Mouse (Mus musculus) thymus, adult 2 months (tissue): ENCODE data around the gene Dnah1. TPM values are rescaled to one million over a fixed set of nuclear protein-coding genes. Genes with fewer than 3 reads are reported as not detected.

Experiments
- DNase-seq: peaks from one replicate; pipeline ENCODE4 v3.0.0; 2021
- H3K27ac ChIP-seq: fragments of 200-500 bp; 2 replicates; pipeline ENCODE4 v1.5.1; 2012; ENCODE audit warnings: low read length, control low read depth; ENCODE audit not compliant: control insufficient read depth, insufficient read depth
- H3K27me3 ChIP-seq: fragments of 200-500 bp; 2 replicates; pipeline ENCODE4 v1.6.1; 2012; ENCODE audit warnings: mild to moderate bottlenecking, low read length, moderate library complexity, mixed read lengths; ENCODE audit not compliant: control insufficient read depth, insufficient read depth
- H3K36me3 ChIP-seq: fragments of 200-500 bp; 2 replicates; pipeline ENCODE4 v1.6.1; 2012; ENCODE audit warnings: mild to moderate bottlenecking, low read length, moderate library complexity; ENCODE audit not compliant: control insufficient read depth, insufficient read depth
- H3K4me1 ChIP-seq: fragments of 200-500 bp; replicated peaks from 2 replicates; pipeline ENCODE4 v1.6.1; 2012; ENCODE audit warnings: low read length; ENCODE audit not compliant: control insufficient read depth, insufficient read depth
- H3K4me3 ChIP-seq: fragments of 200-500 bp; 2 replicates; pipeline ENCODE4 v1.5.1; 2012; ENCODE audit warnings: mild to moderate bottlenecking, low read length, control low read depth, moderate library complexity; ENCODE audit not compliant: control insufficient read depth, insufficient read depth
- CTCF ChIP-seq: fragments of 200-500 bp; IDR thresholded peaks from 2 replicates; pipeline ENCODE4 v1.5.1; 2012; ENCODE audit warnings: mild to moderate bottlenecking, control low read depth, low read length, moderate library complexity, borderline replicate concordance; ENCODE audit not compliant: control insufficient read depth, poor library complexity, insufficient read depth; ENCODE audit errors: extremely low read depth
- POLR2A ChIP-seq: fragments of 200-500 bp; IDR thresholded peaks from 2 replicates; pipeline ENCODE4 v1.6.1; 2012; ENCODE audit warnings: mild to moderate bottlenecking, low read length, control low read depth, moderate library complexity; ENCODE audit not compliant: control insufficient read depth, poor library complexity, insufficient read depth; ENCODE audit errors: extremely low read depth
- WGBS: fragments of 180-500 bp; shearing (Covaris S2); methylation state at CpG from one replicate; pipeline ENCODE4 v1.1.7; 2018; 5-methylcytosine and 5-hydroxymethylcytosine counted together
- polyA plus RNA-seq: library from polyadenylated mRNA; depleted of rRNA; stranded (reverse); fragments of >200 nt; gene quantifications from 2 replicates; pipeline ENCODE4 v1.2.3, GENCODE M21; 2012

The Dnah1 gene
- polyA plus RNA-seq, 1 experiment: 0.39 TPM

DNA sequence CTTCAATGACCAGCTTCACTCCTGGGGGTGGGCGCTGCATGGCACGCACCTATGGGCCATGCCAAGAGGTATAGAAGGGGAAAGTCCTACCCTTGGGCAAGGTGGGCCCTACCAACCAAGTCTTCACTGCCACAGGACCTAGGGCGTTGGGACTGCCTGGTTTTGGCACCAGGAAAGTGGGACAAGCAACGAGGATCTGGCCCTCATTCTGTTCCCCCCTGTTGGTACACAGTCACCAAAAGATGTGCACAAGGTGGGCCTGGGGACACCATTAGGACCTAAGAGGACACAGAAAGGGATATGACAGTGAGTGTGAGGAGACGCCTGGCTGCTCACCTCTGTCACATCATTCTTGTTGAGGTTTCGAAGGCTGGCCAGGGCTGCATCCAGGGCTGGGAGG lies 52.6 kb downstream of the Dnah1 start:
- Histone ChIP-seq H3K4me1 (peaks cover 5% of the 10 kb centered on the region; the same call in 1 of the 2 replicates), H3K4me3 (no peak overlapping the region), H3K27me3 (no peaks in the 10 kb centered on the region), H3K27ac (no peak overlapping the region), H3K36me3 (no peaks in the 10 kb centered on the region)
- TF ChIP-seq CTCF: no peak
- no peak for TF ChIP-seq POLR2A
- no peak for DNase-seq
- 97% methylated on average over 6 of the region's 6 CpGs for WGBS

DNA sequence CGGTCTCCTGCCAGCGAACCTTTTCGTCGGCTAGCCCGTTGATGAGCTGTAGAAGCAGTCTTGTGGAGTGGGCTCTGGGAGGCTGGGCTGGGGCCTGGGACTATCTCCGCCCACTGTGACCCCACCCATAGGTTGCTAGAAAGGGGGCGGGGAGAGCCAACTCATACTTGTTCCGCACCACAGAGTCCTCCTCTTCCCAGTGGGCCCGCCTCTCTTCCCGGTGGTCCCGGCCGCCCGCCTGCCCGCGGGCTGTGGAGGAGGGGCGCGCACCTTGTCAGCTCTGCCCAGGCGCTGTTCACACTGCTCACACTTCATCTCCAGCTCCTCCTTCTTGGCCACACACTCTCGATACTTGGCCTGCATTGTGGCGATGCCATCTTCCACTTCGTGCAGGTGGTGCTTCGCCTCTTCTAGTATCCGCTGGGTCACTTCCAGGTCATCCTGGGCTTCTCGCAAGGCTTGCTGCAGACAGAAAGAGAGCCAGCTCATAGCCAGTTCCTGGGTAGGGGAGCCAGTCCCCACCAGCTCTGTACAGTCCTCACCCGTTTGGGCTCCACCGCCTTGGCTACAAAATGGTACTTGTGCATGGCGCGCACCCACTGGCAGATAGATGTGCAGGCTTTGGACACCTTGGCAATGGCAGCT lies 54.1 kb downstream of the Dnah1 start:
- H3K27me3 ChIP-seq: no peaks in the 10 kb centered on the region
- no peaks in the 10 kb centered on the region for H3K36me3 ChIP-seq
- peak; percentile 5 for DNase-seq
- H3K4me1 ChIP-seq: peaks cover 5% of the 10 kb centered on the region; the same call in 1 of the 2 replicates
- no peak overlapping the region for H3K27ac ChIP-seq
- H3K4me3 ChIP-seq: no peak overlapping the region
- TF ChIP-seq CTCF (no peak), POLR2A (no peak)
- 42% methylated on average over 28 of the region's 28 CpGs for WGBS

GRCm38 (mm10) chr14:31268301-31269001 lies 55.2 kb downstream of the Dnah1 start:
- H3K4me1 ChIP-seq: peaks cover 5% of the 10 kb centered on the region; the same call in 1 of the 2 replicates
- 91% methylated on average over 9 of the region's 9 CpGs for WGBS
- H3K36me3 ChIP-seq: no peaks in the 10 kb centered on the region
- no peak overlapping the region for H3K27ac ChIP-seq
- DNase-seq: no peak
- no peak for TF ChIP-seq CTCF
- TF ChIP-seq POLR2A: no peak
- no peaks in the 10 kb centered on the region for H3K27me3 ChIP-seq
- no peak overlapping the region for H3K4me3 ChIP-seq

DNA sequence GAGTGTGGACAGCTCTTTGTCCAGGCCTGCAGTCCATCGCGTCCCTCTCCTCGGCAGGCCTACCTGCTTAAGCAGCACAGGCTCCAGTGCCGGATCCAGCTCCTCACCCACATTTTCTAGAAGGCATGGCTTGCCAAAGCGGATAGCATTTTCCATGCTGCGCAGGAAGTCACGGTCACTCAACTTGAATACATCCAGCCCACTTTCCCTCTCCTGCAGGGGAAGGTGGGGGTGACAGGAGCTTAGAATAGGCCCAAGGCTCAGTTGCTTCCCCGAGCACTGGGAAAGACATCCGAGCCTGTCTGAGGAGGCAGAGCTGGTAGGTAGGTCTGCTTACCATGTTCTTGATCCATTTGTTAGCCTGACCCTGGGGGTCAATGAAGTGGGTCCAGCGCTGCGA lies 56.0 kb downstream of the Dnah1 start:
- peaks cover 5% of the 10 kb centered on the region; the same call in 1 of the 2 replicates for H3K4me1 ChIP-seq
- TF ChIP-seq CTCF: no peak
- TF ChIP-seq POLR2A: no peak
- no peak overlapping the region for H3K27ac ChIP-seq
- no peak for DNase-seq
- H3K27me3 ChIP-seq: no peaks in the 10 kb centered on the region
- no peak overlapping the region for H3K4me3 ChIP-seq
- 97% methylated on average over 11 of the region's 11 CpGs for WGBS
- no peaks in the 10 kb centered on the region for H3K36me3 ChIP-seq

DNA sequence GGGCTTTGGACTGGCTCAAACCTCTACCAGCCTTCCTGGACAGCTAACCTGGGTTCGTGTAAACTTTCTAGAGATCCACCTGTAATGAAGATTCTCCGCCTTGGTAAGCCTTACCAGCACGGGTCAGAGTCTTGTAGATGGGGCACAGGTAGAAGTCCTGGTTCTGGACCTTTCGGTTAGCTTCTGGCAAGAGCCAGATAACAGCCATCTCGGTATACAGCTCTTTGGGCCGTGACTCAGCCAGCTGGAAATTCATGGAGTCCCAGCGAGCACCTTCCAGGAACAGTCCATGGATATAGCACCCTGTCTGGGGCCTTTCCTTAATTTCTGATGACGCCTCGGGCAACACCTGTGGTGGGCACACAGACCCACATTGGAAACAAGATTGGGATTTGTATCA lies 62.8 kb downstream of the Dnah1 start:
- no peaks in the 10 kb centered on the region for H3K27me3 ChIP-seq
- peaks cover 46% of the 10 kb centered on the region for H3K36me3 ChIP-seq
- no peak for DNase-seq
- 97% methylated on average over 9 of the region's 9 CpGs for WGBS
- TF ChIP-seq POLR2A: no peak
- TF ChIP-seq CTCF: no peak
- no peaks in the 10 kb centered on the region for H3K4me1 ChIP-seq
- no peak overlapping the region for H3K27ac ChIP-seq
- H3K4me3 ChIP-seq: no peak overlapping the region

GRCm38 (mm10) chr14:31260374-31260773 lies 63.3 kb downstream of the Dnah1 start:
- no peak for DNase-seq
- no peaks in the 10 kb centered on the region for H3K4me1 ChIP-seq
- H3K36me3 ChIP-seq: peaks cover 52% of the 10 kb centered on the region
- 96% methylated on average over 4 of the region's 4 CpGs for WGBS
- TF ChIP-seq POLR2A: no peak
- no peak for TF ChIP-seq CTCF
- H3K27ac ChIP-seq: no peak overlapping the region
- H3K4me3 ChIP-seq: no peak overlapping the region
- H3K27me3 ChIP-seq: no peaks in the 10 kb centered on the region
